Comparison of ENCODE assay signal across 9 mouse cellular contexts in genomic region chr1:160410822-160411221, GRCm38 (mm10).
DNase-seq lines count a peak whose midpoint lies in the region; ATAC-seq and TF ChIP-seq lines count a peak whose summit lies in the region.
"Had no signal": no experiment of that assay in that cellular context is flagged by ENCODE, and none has a peak within 500 bp of the region (broad histone marks: within the 10 kb centered on the region; RNA-seq: fewer than 3 reads in every experiment).

No protein-coding gene starts in this region.

- no peak overlapping the region for H3K27ac ChIP-seq in forebrain, postnatal 0 days (ENCODE audit: low read depth, low read length)
- no peak overlapping the region for H3K27ac ChIP-seq in forebrain, embryonic 10.5 days
- no peak overlapping the region for H3K27ac ChIP-seq in midbrain, embryonic 14.5 days (replicated peaks; ENCODE audit: low read depth, low read length)
- no peak overlapping the region for H3K27ac ChIP-seq in midbrain, embryonic 16.5 days (ENCODE audit: low read length)
- no peak overlapping the region for H3K27ac ChIP-seq in hindbrain, postnatal 0 days
- H3K27ac ChIP-seq in stomach, postnatal 0 days (replicated peaks) = no peak overlapping the region
- H3K27ac ChIP-seq: embryonic facial prominence, embryonic 15.5 days had no signal

- no peaks in the 10 kb centered on the region for H3K4me1 ChIP-seq in forebrain, postnatal 0 days (ENCODE audit: insufficient read depth)
- no peaks in the 10 kb centered on the region for H3K4me1 ChIP-seq in forebrain, embryonic 10.5 days
- no peaks in the 10 kb centered on the region for H3K4me1 ChIP-seq in midbrain, embryonic 14.5 days (ENCODE audit: control insufficient read depth, insufficient read depth, low read length)
- no peaks in the 10 kb centered on the region for H3K4me1 ChIP-seq in midbrain, embryonic 16.5 days (ENCODE audit: control insufficient read depth, insufficient read depth, low read length)
- H3K4me1 ChIP-seq in hindbrain, postnatal 0 days (ENCODE audit: insufficient read depth, low read length) = no peaks in the 10 kb centered on the region
- H3K4me1 ChIP-seq in stomach, postnatal 0 days (replicated peaks; ENCODE audit: control insufficient read depth, insufficient read depth) = no peaks in the 10 kb centered on the region
- H3K4me1 ChIP-seq: embryonic facial prominence, embryonic 15.5 days had no signal

- H3K4me3 ChIP-seq in forebrain, postnatal 0 days (ENCODE audit: low read depth, low read length) = no peak overlapping the region
- H3K4me3 ChIP-seq in forebrain, embryonic 10.5 days = no peak overlapping the region
- H3K4me3 ChIP-seq in midbrain, embryonic 14.5 days (replicated peaks; ENCODE audit: low read depth, low read length) = no peak overlapping the region
- H3K4me3 ChIP-seq in midbrain, embryonic 16.5 days (ENCODE audit: low read depth, low read length) = no peak overlapping the region
- H3K4me3 ChIP-seq in hindbrain, postnatal 0 days (ENCODE audit: low read length) = no peak overlapping the region
- H3K4me3 ChIP-seq in stomach, postnatal 0 days (ENCODE audit: low read depth, low read length) = no peak overlapping the region
- H3K4me3 ChIP-seq: embryonic facial prominence, embryonic 15.5 days had no signal

- DNase-seq in forebrain, postnatal 0 days = peak; percentile 67
- no peak for DNase-seq in forebrain, embryonic 10.5 days (ENCODE audit: extremely low spot score, low spot score)
- peak; percentile 76 for DNase-seq in midbrain, embryonic 14.5 days
- DNase-seq in hindbrain, postnatal 0 days (ENCODE audit: low spot score) = peak; percentile 73
- no peak for DNase-seq in stomach, postnatal 0 days (ENCODE audit: low spot score)
- DNase-seq in spleen, postnatal 36 days (ENCODE audit: low spot score in 2 of 2) = no peak
- no peak for DNase-seq in testis, postnatal 10 days (ENCODE audit: low spot score)

- H3K36me3 ChIP-seq in forebrain, postnatal 0 days (ENCODE audit: insufficient read depth) = no peaks in the 10 kb centered on the region
- no peaks in the 10 kb centered on the region for H3K36me3 ChIP-seq in forebrain, embryonic 10.5 days (replicated peaks)
- no peaks in the 10 kb centered on the region for H3K36me3 ChIP-seq in midbrain, embryonic 14.5 days (ENCODE audit: control insufficient read depth, insufficient read depth, low read length)
- H3K36me3 ChIP-seq in midbrain, embryonic 16.5 days (ENCODE audit: control insufficient read depth, insufficient read depth, low read length) = no peaks in the 10 kb centered on the region
- no peaks in the 10 kb centered on the region for H3K36me3 ChIP-seq in hindbrain, postnatal 0 days (ENCODE audit: insufficient read depth, low read length)
- H3K36me3 ChIP-seq in stomach, postnatal 0 days (ENCODE audit: control insufficient read depth, insufficient read depth, low read length) = no peaks in the 10 kb centered on the region
- H3K36me3 ChIP-seq: embryonic facial prominence, embryonic 15.5 days had no signal

- H3K27me3 ChIP-seq in forebrain, postnatal 0 days (ENCODE audit: insufficient read depth, low read length) = no peaks in the 10 kb centered on the region
- H3K27me3 ChIP-seq in forebrain, embryonic 10.5 days (ENCODE audit: poor library complexity, severe bottlenecking) = no peaks in the 10 kb centered on the region
- no peaks in the 10 kb centered on the region for H3K27me3 ChIP-seq in midbrain, embryonic 14.5 days (ENCODE audit: control insufficient read depth, insufficient read depth, low read length)
- H3K27me3 ChIP-seq in midbrain, embryonic 16.5 days (ENCODE audit: control insufficient read depth, insufficient read depth, low read depth, low read length) = no peaks in the 10 kb centered on the region
- H3K27me3 ChIP-seq in hindbrain, postnatal 0 days (ENCODE audit: insufficient read depth, low read length) = no peaks in the 10 kb centered on the region
- H3K27me3 ChIP-seq in stomach, postnatal 0 days (ENCODE audit: control insufficient read depth, insufficient read depth, low read length) = no peaks in the 10 kb centered on the region
- H3K27me3 ChIP-seq: embryonic facial prominence, embryonic 15.5 days had no signal

- TF ChIP-seq CTCF in forebrain, postnatal 0 days (IDR thresholded peaks at IDR 0.05; ENCODE audit: low read depth) = peak; percentile 72
- TF ChIP-seq CTCF in hindbrain, postnatal 0 days (IDR thresholded peaks at IDR 0.05; ENCODE audit: low read depth) = peak; percentile 70
- peak; percentile 72 for TF ChIP-seq CTCF in stomach, postnatal 0 days (IDR thresholded peaks at IDR 0.05; ENCODE audit: low read depth)

- H3K9me3 ChIP-seq in forebrain, postnatal 0 days (ENCODE audit: low read length) = no peaks in the 10 kb centered on the region
- no peaks in the 10 kb centered on the region for H3K9me3 ChIP-seq in forebrain, embryonic 10.5 days
- no peaks in the 10 kb centered on the region for H3K9me3 ChIP-seq in midbrain, embryonic 14.5 days (ENCODE audit: control insufficient read depth, low read length)
- no peaks in the 10 kb centered on the region for H3K9me3 ChIP-seq in midbrain, embryonic 16.5 days (replicated peaks; ENCODE audit: control insufficient read depth, low read length, poor library complexity, severe bottlenecking)
- no peaks in the 10 kb centered on the region for H3K9me3 ChIP-seq in hindbrain, postnatal 0 days (ENCODE audit: low read length)
- no peaks in the 10 kb centered on the region for H3K9me3 ChIP-seq in stomach, postnatal 0 days (ENCODE audit: control insufficient read depth, low read length)
- H3K9me3 ChIP-seq: embryonic facial prominence, embryonic 15.5 days had no signal

- no peak for TF ChIP-seq EP300 in stomach, postnatal 0 days (optimal IDR thresholded peaks at IDR 0.05)

- H3K4me2 ChIP-seq in forebrain, postnatal 0 days (ENCODE audit: low read depth) = no peak overlapping the region
- no peak overlapping the region for H3K4me2 ChIP-seq in midbrain, embryonic 14.5 days (ENCODE audit: low read length)
- no peak overlapping the region for H3K4me2 ChIP-seq in midbrain, embryonic 16.5 days (ENCODE audit: low read length)
- H3K4me2 ChIP-seq in hindbrain, postnatal 0 days (ENCODE audit: low read depth, low read length) = no peak overlapping the region
- no peak overlapping the region for H3K4me2 ChIP-seq in stomach, postnatal 0 days (replicated peaks; ENCODE audit: low read depth)
- H3K4me2 ChIP-seq: embryonic facial prominence, embryonic 15.5 days had no signal

- peak; percentile 54; the same call in 1 of the 2 replicates for ATAC-seq in forebrain, postnatal 0 days
- ATAC-seq in midbrain, embryonic 14.5 days (ENCODE audit: low FRiP score, low TSS enrichment) = no peak
- ATAC-seq in midbrain, embryonic 16.5 days = no peak
- no peak for ATAC-seq in hindbrain, postnatal 0 days
- ATAC-seq in stomach, postnatal 0 days (ENCODE audit: low FRiP score, low TSS enrichment) = no peak

- 30% methylated on average over 5 of the region's 5 CpGs for WGBS in forebrain, postnatal 0 days
- 49% methylated on average over 5 of the region's 5 CpGs for WGBS in forebrain, embryonic 10.5 days
- WGBS in midbrain, embryonic 14.5 days = 44% methylated on average over 5 of the region's 5 CpGs
- WGBS in midbrain, embryonic 16.5 days = 45% methylated on average over 5 of the region's 5 CpGs
- WGBS in hindbrain, postnatal 0 days = 31% methylated on average over 5 of the region's 5 CpGs
- 34% methylated on average over 5 of the region's 5 CpGs for WGBS in stomach, postnatal 0 days

- no peak overlapping the region for H3K9ac ChIP-seq in forebrain, postnatal 0 days
- no peak overlapping the region for H3K9ac ChIP-seq in midbrain, embryonic 14.5 days (replicated peaks; ENCODE audit: low read length)
- no peak overlapping the region for H3K9ac ChIP-seq in midbrain, embryonic 16.5 days (ENCODE audit: low read depth, low read length)
- H3K9ac ChIP-seq in hindbrain, postnatal 0 days (replicated peaks; ENCODE audit: low read length) = no peak overlapping the region
- H3K9ac ChIP-seq in stomach, postnatal 0 days (ENCODE audit: low read length) = no peak overlapping the region
- H3K9ac ChIP-seq: embryonic facial prominence, embryonic 15.5 days had no signal

Comparison
In these comparisons a context has a peak if more than half of its experiments do, and no peak if none do; other contexts are left out.
1. DNase-seq: peak in forebrain, postnatal 0 days (single experiment), midbrain, embryonic 14.5 days (single experiment) and hindbrain, postnatal 0 days (single experiment); none in forebrain, embryonic 10.5 days (single experiment), stomach, postnatal 0 days (single experiment), spleen, postnatal 36 days (0 of 2) and testis, postnatal 10 days (single experiment).
2. Peak in every context shown above with its lines, with median percentiles within 50 percentile points of each other: CTCF ChIP-seq.